In the genomic region with DNA sequence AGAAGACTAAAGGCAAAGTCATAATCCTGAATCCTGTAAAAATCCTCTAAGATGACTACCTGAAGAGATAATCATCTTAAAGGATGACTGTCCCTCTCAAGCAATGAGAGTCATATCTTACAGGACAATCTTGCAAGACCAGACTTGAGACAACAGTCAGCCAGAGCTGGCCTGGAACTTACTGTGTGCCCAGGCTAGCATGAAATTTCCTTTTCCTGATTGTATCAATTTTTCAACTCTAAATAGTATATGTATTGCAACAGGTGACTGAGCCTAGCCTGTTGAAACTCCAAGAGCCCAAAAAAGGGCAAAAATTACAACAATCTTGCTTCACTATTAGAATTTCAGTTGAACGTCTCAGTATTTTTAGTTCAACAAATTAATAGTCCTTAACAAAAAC, we compare ENCODE assay signal across 20 mouse cellular contexts.
"Had no signal": no experiment of that assay in that cellular context is flagged by ENCODE, and none has a peak within 500 bp of the region (broad histone marks: within the 10 kb centered on the region; RNA-seq: fewer than 3 reads in every experiment).

No protein-coding gene starts in this region.

- ATAC-seq: liver, embryonic 12.5 days had no signal

- DNase-seq: kidney, postnatal 25 days; layer of hippocampus, adult 9-11 months; liver; lung, adult 18-20 months; lung, postnatal 10 days; lung, postnatal 36 days; midbrain, embryonic 14.5 days; right cerebral cortex, postnatal 25 days; spleen, adult 18-20 months; thymus, adult 18-20 months; thymus, postnatal 36 days had no signal

- H3K9ac ChIP-seq: limb, embryonic 13.5 days; liver, embryonic 12.5 days; liver, embryonic 15.5 days; lung, embryonic 15.5 days; neural tube, embryonic 12.5 days; neural tube, embryonic 15.5 days had no signal

- H3K4me2 ChIP-seq: limb, embryonic 13.5 days; liver, embryonic 12.5 days; liver, embryonic 15.5 days; lung, embryonic 15.5 days; neural tube, embryonic 12.5 days; neural tube, embryonic 15.5 days had no signal

- H3K4me3 ChIP-seq: layer of hippocampus, adult 2 months; limb, embryonic 10.5 days; limb, embryonic 13.5 days; liver, embryonic 12.5 days; liver, embryonic 15.5 days; lung, embryonic 15.5 days; neural tube, embryonic 12.5 days; neural tube, embryonic 15.5 days had no signal

- H3K4me1 ChIP-seq: liver, embryonic 15.5 days; lung, embryonic 15.5 days; neural tube, embryonic 12.5 days; neural tube, embryonic 15.5 days had no signal

- H3K9me3 ChIP-seq: limb, embryonic 10.5 days; limb, embryonic 13.5 days; liver, embryonic 12.5 days; liver, embryonic 15.5 days; lung, embryonic 15.5 days; neural tube, embryonic 12.5 days; neural tube, embryonic 15.5 days had no signal

- H3K27me3 ChIP-seq: limb, embryonic 13.5 days; liver, embryonic 12.5 days; liver, embryonic 15.5 days; lung, embryonic 15.5 days; neural tube, embryonic 12.5 days; neural tube, embryonic 15.5 days had no signal

- H3K27ac ChIP-seq: kidney, postnatal 0 days; layer of hippocampus, adult 2 months; limb, embryonic 10.5 days; limb, embryonic 13.5 days; liver, embryonic 12.5 days; liver, embryonic 15.5 days; lung, embryonic 15.5 days; neural tube, embryonic 12.5 days; neural tube, embryonic 15.5 days had no signal
